Mouse (Mus musculus) limb, embryonic 15.5 days (tissue): Measurements from ENCODE around the gene Otof. TPM values are rescaled to one million over a fixed set of nuclear protein-coding genes. Genes with fewer than 3 reads are reported as not detected.

ENCODE experiments used
- ATAC-seq: fragments of 200-750 bp; cut with Nextera tagmentation; 2 replicates; pipeline ENCODE4 v1.8.0; 2017; ENCODE audit warnings: low read depth, moderate TSS enrichment; ENCODE audit not compliant: insufficient number of reproducible peaks, low FRiP score, low TSS enrichment
- H3K27ac ChIP-seq: fragments of 300-500 bp; sonication (generic); 2 replicates; pipeline ENCODE4 v1.5.1; 2015; ENCODE audit warnings: moderate library complexity, mild to moderate bottlenecking, inconsistent platforms
- H3K27me3 ChIP-seq: fragments of 300-500 bp; sonication (generic); 2 replicates; pipeline ENCODE4 v1.6.1; 2015; ENCODE audit warnings: inconsistent platforms
- H3K36me3 ChIP-seq: fragments of 300-500 bp; sonication (generic); 2 replicates; pipeline ENCODE4 v1.6.1; 2015; ENCODE audit warnings: inconsistent platforms
- H3K4me1 ChIP-seq: fragments of 300-500 bp; sonication (generic); 2 replicates; pipeline ENCODE4 v1.6.1; 2015; ENCODE audit warnings: inconsistent platforms
- H3K4me2 ChIP-seq: fragments of 300-500 bp; sonication (generic); 2 replicates; pipeline ENCODE4 v1.6.1; 2015; ENCODE audit warnings: mild to moderate bottlenecking, inconsistent platforms
- H3K4me3 ChIP-seq: fragments of 300-500 bp; sonication (generic); 2 replicates; pipeline ENCODE4 v1.5.1; 2015; ENCODE audit warnings: mild to moderate bottlenecking, inconsistent platforms
- H3K9ac ChIP-seq: fragments of 300-500 bp; sonication (generic); 2 replicates; pipeline ENCODE4 v1.6.1; 2015; ENCODE audit warnings: inconsistent platforms
- H3K9me3 ChIP-seq: fragments of 300-500 bp; sonication (generic); 2 replicates; pipeline ENCODE4 v1.6.1; 2016; ENCODE audit warnings: inconsistent platforms
- WGBS: fragments of 180-500 bp; shearing (Covaris S2); methylation state at CpG from one replicate; pipeline ENCODE4 v1.1.7; 2015; 5-methylcytosine and 5-hydroxymethylcytosine counted together
- polyA plus RNA-seq: library from polyadenylated mRNA; unstranded; fragments of >200 nt; fragmentation: Nextera tagmentation; extraction: Ambion mirVana; gene quantifications from 2 replicates; pipeline ENCODE4 v1.2.1, GENCODE M21; 2015

Otof gene
- 0.30 and 0.33 TPM in 2 replicates for polyA plus RNA-seq

- Histone ChIP-seq H3K4me2 (no peak within 1 kb of the TSS; the same call in 1 of the 2 replicates), H3K36me3 (no peaks in the 10 kb centered on the region), H3K27ac (no peak within 1 kb of the TSS), H3K4me3 (no peak within 1 kb of the TSS), H3K9me3 (no peaks in the 10 kb centered on the region), H3K4me1 (peaks cover 24% of the 10 kb centered on the region), H3K27me3 (peaks cover 28% of the 10 kb centered on the region), H3K9ac (no peak within 1 kb of the TSS)
- 20% methylated on average over 12 of the region's 12 CpGs for WGBS
- ATAC-seq, result peak; percentile 56; the same call in 1 of the 2 replicates
These were observed at the start of gene Otof for GRCm38 (mm10) chr5:30461821-30462220. TSS of gene Otof (minus strand) at chr5:30461932.

DNA sequence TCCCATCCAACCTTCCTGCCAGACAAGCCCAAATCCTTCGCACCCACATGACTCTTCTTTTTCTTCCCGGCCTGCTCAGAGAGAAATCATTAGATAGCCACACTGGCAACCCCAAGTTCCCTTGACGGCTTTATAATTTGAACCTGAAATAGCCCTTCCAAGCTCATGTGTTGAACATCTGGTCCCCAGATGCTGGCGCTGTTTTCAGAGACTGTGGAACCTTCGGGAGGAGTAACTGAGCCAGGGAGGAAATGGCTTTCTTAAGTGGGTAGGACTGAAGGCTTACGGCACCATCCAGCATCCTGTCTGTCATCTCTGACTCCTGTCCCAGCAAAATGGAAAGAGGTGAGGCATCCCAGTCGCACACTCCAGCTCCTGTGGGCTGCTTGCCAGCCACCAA lies 35.6 kb upstream of the Otof start:
- Histone ChIP-seq H3K4me3 (no peak overlapping the region), H3K4me1 (peaks cover 21% of the 10 kb centered on the region), H3K27ac (peak overlapping the region; percentile 60), H3K36me3 (no peaks in the 10 kb centered on the region), H3K9ac (no peak overlapping the region), H3K9me3 (no peaks in the 10 kb centered on the region), H3K27me3 (no peaks in the 10 kb centered on the region), H3K4me2 (no peak overlapping the region)
- whole genome bisulfite sequencing, result 35% methylated on average over 7 of the region's 7 CpGs
- no peak for ATAC-seq

- ATAC-seq, result no peak
- H3K4me3 ChIP-seq, result no peak overlapping the region
- H3K27ac ChIP-seq, result 0 out of 2 replicates have a peak overlapping the region, but pooled peaks have one; percentile 60
- no peak overlapping the region for H3K4me2 ChIP-seq
- H3K9ac ChIP-seq, result no peak overlapping the region
- H3K27me3 ChIP-seq, result no peaks in the 10 kb centered on the region
- H3K36me3 ChIP-seq, result no peaks in the 10 kb centered on the region
- WGBS, result 49% methylated on average over 8 of the region's 8 CpGs
- no peaks in the 10 kb centered on the region for H3K9me3 ChIP-seq
- peaks cover 21% of the 10 kb centered on the region for H3K4me1 ChIP-seq
These were observed 35.1 kb upstream of the Otof start for GRCm38 (mm10) chr5:30496821-30497220.

- Histone ChIP-seq H3K9ac (no peak overlapping the region), H3K4me3 (no peak overlapping the region), H3K36me3 (no peaks in the 10 kb centered on the region), H3K4me2 (no peak overlapping the region), H3K27ac (peak overlapping the region; percentile 57), H3K27me3 (no peaks in the 10 kb centered on the region), H3K4me1 (peaks cover 21% of the 10 kb centered on the region), H3K9me3 (no peaks in the 10 kb centered on the region)
- WGBS, result 67% methylated on average over 2 of the region's 2 CpGs
- ATAC-seq, result no peak
These were observed 33.6 kb upstream of the Otof start for GRCm38 (mm10) chr5:30495288-30495687.

DNA sequence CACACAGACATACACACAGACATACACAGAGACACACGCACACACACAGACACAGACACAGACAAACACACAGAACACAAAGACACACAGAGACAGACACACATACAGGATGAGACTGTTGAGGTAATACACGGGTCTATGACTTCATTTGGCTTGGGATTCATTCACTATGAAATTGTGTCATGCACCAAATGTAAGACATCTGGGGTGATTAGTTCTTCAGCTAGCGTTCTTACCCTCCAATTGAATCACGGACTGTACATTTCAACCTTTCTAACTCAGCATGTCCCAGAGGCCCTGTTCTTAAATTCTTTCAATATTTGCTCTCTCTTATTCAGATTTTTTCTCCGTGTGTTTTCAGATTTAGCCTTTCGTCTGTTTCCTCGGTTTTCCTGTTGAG lies 32.9 kb upstream of the Otof start:
- Histone ChIP-seq H3K9ac (no peak overlapping the region), H3K27ac (peak overlapping the region; percentile 57), H3K4me1 (peaks cover 21% of the 10 kb centered on the region), H3K36me3 (no peaks in the 10 kb centered on the region), H3K9me3 (no peaks in the 10 kb centered on the region), H3K4me2 (no peak overlapping the region), H3K27me3 (no peaks in the 10 kb centered on the region), H3K4me3 (no peak overlapping the region)
- ATAC-seq, result no peak
- 52% methylated on average over 7 of the region's 7 CpGs for WGBS

GRCm38 (mm10) chr5:30493723-30494122 lies 32.0 kb upstream of the Otof start:
- Histone ChIP-seq H3K27me3 (no peaks in the 10 kb centered on the region), H3K9ac (no peak overlapping the region), H3K4me1 (peaks cover 21% of the 10 kb centered on the region), H3K9me3 (no peaks in the 10 kb centered on the region), H3K27ac (no peak overlapping the region), H3K4me2 (no peak overlapping the region), H3K36me3 (no peaks in the 10 kb centered on the region), H3K4me3 (no peak overlapping the region)
- WGBS, result 69% methylated on average over 7 of the region's 7 CpGs
- ATAC-seq, result no peak

DNA sequence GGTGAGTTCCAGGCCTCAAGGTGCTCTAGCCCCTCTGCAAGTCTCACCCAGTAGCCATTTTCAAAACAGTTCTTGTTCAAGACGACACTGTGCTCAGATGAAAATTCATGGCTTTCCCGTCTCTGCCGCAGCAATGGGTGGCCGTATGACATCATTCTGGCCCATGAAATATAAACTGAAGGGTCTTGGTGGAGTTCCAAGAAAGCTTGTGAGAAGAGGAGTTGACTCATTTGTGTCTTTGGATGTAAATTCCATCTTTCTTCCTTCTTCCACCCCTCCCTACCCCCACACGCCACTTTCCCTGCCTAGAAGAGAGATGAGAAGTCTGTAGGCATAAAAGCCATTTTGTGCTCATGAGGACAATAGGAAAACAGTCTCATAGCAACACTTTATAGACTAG lies 29.1 kb upstream of the Otof start:
- Histone ChIP-seq H3K36me3 (no peaks in the 10 kb centered on the region), H3K9ac (no peak overlapping the region), H3K4me2 (no peak overlapping the region), H3K4me1 (peaks cover 4% of the 10 kb centered on the region; the same call in 1 of the 2 replicates), H3K4me3 (no peak overlapping the region), H3K27ac (no peak overlapping the region), H3K9me3 (no peaks in the 10 kb centered on the region), H3K27me3 (no peaks in the 10 kb centered on the region)
- WGBS, result 72% methylated on average over 5 of the region's 5 CpGs
- ATAC-seq, result no peak

DNA sequence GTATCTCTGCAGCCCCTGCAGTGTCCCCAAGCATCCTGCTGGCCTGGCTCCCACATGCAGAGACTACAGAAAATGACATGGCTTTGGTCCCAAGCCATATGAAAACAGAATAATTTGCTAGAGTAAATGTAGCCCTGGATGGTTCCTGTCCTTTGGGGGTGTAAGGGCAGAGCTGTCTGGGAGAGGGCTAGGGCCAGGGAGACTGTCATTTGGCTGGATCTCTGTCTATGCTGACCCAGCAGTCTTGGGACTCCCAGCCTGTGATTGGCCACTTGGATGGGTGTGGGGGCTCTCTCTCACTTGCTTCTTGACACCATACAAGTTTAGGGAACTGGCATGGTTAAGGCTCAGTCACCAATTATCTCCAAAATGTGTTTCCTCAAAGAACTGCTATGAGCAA lies 28.5 kb upstream of the Otof start:
- no peak for ATAC-seq
- Histone ChIP-seq H3K9me3 (no peaks in the 10 kb centered on the region), H3K36me3 (no peaks in the 10 kb centered on the region), H3K4me1 (peaks cover 4% of the 10 kb centered on the region; the same call in 1 of the 2 replicates), H3K27me3 (no peaks in the 10 kb centered on the region), H3K4me2 (no peak overlapping the region), H3K9ac (no peak overlapping the region), H3K27ac (no peak overlapping the region), H3K4me3 (no peak overlapping the region)

- WGBS, result 68% methylated on average over 6 of the region's 6 CpGs
- no peak for ATAC-seq
These were observed 23.4 kb upstream of the Otof start for GRCm38 (mm10) chr5:30485136-30485535.

GRCm38 (mm10) chr5:30484591-30484990 lies 22.9 kb upstream of the Otof start:
- no peak for ATAC-seq
- Histone ChIP-seq H3K27ac (no peak overlapping the region), H3K27me3 (no peaks in the 10 kb centered on the region), H3K4me3 (no peak overlapping the region), H3K4me1 (no peaks in the 10 kb centered on the region), H3K4me2 (no peak overlapping the region), H3K9me3 (no peaks in the 10 kb centered on the region), H3K9ac (no peak overlapping the region), H3K36me3 (no peaks in the 10 kb centered on the region)
- 67% methylated on average over 5 of the region's 5 CpGs for WGBS

More at GRCm38 (mm10) chr5:30485136-30485535, 23.4 kb upstream of the Otof start:
- Histone ChIP-seq H3K4me2 (no peak overlapping the region), H3K4me3 (no peak overlapping the region), H3K9me3 (no peaks in the 10 kb centered on the region), H3K27ac (no peak overlapping the region), H3K9ac (no peak overlapping the region), H3K36me3 (no peaks in the 10 kb centered on the region), H3K4me1 (no peaks in the 10 kb centered on the region), H3K27me3 (no peaks in the 10 kb centered on the region)

- Histone ChIP-seq H3K36me3 (no peaks in the 10 kb centered on the region), H3K27ac (no peak overlapping the region), H3K9me3 (no peaks in the 10 kb centered on the region), H3K4me3 (no peak overlapping the region), H3K4me1 (no peaks in the 10 kb centered on the region), H3K4me2 (no peak overlapping the region), H3K27me3 (no peaks in the 10 kb centered on the region), H3K9ac (no peak overlapping the region)
- ATAC-seq, result no peak
- 77% methylated on average over 8 of the region's 8 CpGs for WGBS
These were observed 21.8 kb upstream of the Otof start for GRCm38 (mm10) chr5:30483533-30483932.

- Histone ChIP-seq H3K4me1 (no peaks in the 10 kb centered on the region), H3K27me3 (no peaks in the 10 kb centered on the region), H3K27ac (no peak overlapping the region), H3K4me3 (no peak overlapping the region), H3K9ac (no peak overlapping the region), H3K36me3 (no peaks in the 10 kb centered on the region), H3K4me2 (no peak overlapping the region), H3K9me3 (no peaks in the 10 kb centered on the region)
- 16% methylated on average over 5 of the region's 5 CpGs for WGBS
- 0 out of 2 replicates have a peak, but pooled peaks have one; percentile 22 for ATAC-seq
These were observed 20.6 kb upstream of the Otof start for GRCm38 (mm10) chr5:30482319-30482718.

GRCm38 (mm10) chr5:30476534-30476933 lies 14.8 kb upstream of the Otof start:
- ATAC-seq, result no peak
- no peaks in the 10 kb centered on the region for H3K4me1 ChIP-seq
- no peaks in the 10 kb centered on the region for H3K9me3 ChIP-seq
- no peak overlapping the region for H3K27ac ChIP-seq
- WGBS, result 40% methylated on average over 10 of the region's 10 CpGs
- no peaks in the 10 kb centered on the region for H3K27me3 ChIP-seq
- H3K9ac ChIP-seq, result no peak overlapping the region
- H3K36me3 ChIP-seq, result no peaks in the 10 kb centered on the region
- no peak overlapping the region for H3K4me3 ChIP-seq
- no peak overlapping the region for H3K4me2 ChIP-seq
